Mouse (Mus musculus) liver, postnatal 0 days (tissue): ENCODE measurements around the gene Dnm2. TPM values are rescaled to one million over a fixed set of nuclear protein-coding genes. Genes with fewer than 3 reads are reported as not detected.
A peak's percentile ranks its signal among the peaks of the same experiment; 100 is the strongest.
"Not testable (repeated sequence)": the region's sequence is repeated elsewhere in the genome, so short reads cannot be mapped to it uniquely, and the experiment has no call there.

Experiments used
- ATAC-seq: fragments of 200-750 bp; cut with Nextera tagmentation; 2 replicates; pipeline ENCODE4 v1.8.0; 2017; ENCODE audit warnings: mild to moderate bottlenecking, moderate library complexity
- DNase-seq: peaks from one replicate; pipeline ENCODE4 v3.0.0-alpha.2; 2016
- H3K27ac ChIP-seq: fragments of 300-500 bp; sonication (generic); 2 replicates; pipeline ENCODE4 v1.5.1; 2014; ENCODE audit warnings: antibody characterized with exemption, moderate library complexity, mild to moderate bottlenecking, low read depth
- H3K27me3 ChIP-seq: fragments of 300-500 bp; sonication (generic); 2 replicates; pipeline ENCODE4 v1.6.1; 2014; ENCODE audit warnings: low read length, control low read depth, mixed read lengths; ENCODE audit not compliant: insufficient read depth
- H3K36me3 ChIP-seq: fragments of 300-500 bp; sonication (generic); replicated peaks from 2 replicates; pipeline ENCODE4 v1.6.1; 2014; ENCODE audit warnings: mild to moderate bottlenecking, control low read depth, low read length, moderate library complexity, mixed read lengths; ENCODE audit not compliant: insufficient read depth
- H3K4me1 ChIP-seq: fragments of 300-500 bp; sonication (generic); 2 replicates; pipeline ENCODE4 v1.6.1; 2014; ENCODE audit warnings: antibody characterized with exemption, mild to moderate bottlenecking, control low read depth; ENCODE audit not compliant: insufficient read depth
- H3K4me2 ChIP-seq: fragments of 300-500 bp; sonication (generic); 2 replicates; pipeline ENCODE4 v1.6.1; 2014; ENCODE audit warnings: low read depth, mild to moderate bottlenecking, low read length, moderate library complexity, mixed read lengths
- H3K4me3 ChIP-seq: fragments of 300-500 bp; sonication (generic); 2 replicates; pipeline ENCODE4 v1.5.1; 2014; ENCODE audit warnings: low read depth, low read length
- H3K9ac ChIP-seq: fragments of 300-500 bp; sonication (generic); replicated peaks from 2 replicates; pipeline ENCODE4 v1.6.1; 2014; ENCODE audit warnings: mild to moderate bottlenecking, moderate library complexity
- H3K9me3 ChIP-seq: fragments of 300-500 bp; sonication (generic); 2 replicates; pipeline ENCODE4 v1.6.1; 2016; ENCODE audit warnings: mild to moderate bottlenecking, control low read depth, low read length, mixed read lengths
- CTCF ChIP-seq: sonication (generic); IDR thresholded peaks from 2 replicates; pipeline ENCODE4 v1.5.1; 2016; ENCODE audit warnings: antibody characterized with exemption, low read depth
- EP300 ChIP-seq: IDR thresholded peaks from 2 replicates; pipeline ENCODE4 v1.6.1; 2016; ENCODE audit warnings: antibody characterized with exemption, low read depth, mild to moderate bottlenecking
- WGBS: fragments of 180-500 bp; shearing (Covaris S2); extraction: QIAGEN DNeasy Blood & Tissue Kit; methylation state at CpG from one replicate; pipeline ENCODE4 v1.1.7; 2014; ENCODE audit not compliant: insufficient replicate concordance; 5-methylcytosine and 5-hydroxymethylcytosine counted together
- polyA plus RNA-seq: library from polyadenylated mRNA; unstranded; fragments of >200 nt; fragmentation: Nextera tagmentation; extraction: Ambion mirVana; gene quantifications from 2 replicates; pipeline ENCODE4 v1.2.1, GENCODE M21; 2015

Gene Dnm2
- polyA plus RNA-seq, 1 experiment from 2014 or later: 35.2 TPM

DNA sequence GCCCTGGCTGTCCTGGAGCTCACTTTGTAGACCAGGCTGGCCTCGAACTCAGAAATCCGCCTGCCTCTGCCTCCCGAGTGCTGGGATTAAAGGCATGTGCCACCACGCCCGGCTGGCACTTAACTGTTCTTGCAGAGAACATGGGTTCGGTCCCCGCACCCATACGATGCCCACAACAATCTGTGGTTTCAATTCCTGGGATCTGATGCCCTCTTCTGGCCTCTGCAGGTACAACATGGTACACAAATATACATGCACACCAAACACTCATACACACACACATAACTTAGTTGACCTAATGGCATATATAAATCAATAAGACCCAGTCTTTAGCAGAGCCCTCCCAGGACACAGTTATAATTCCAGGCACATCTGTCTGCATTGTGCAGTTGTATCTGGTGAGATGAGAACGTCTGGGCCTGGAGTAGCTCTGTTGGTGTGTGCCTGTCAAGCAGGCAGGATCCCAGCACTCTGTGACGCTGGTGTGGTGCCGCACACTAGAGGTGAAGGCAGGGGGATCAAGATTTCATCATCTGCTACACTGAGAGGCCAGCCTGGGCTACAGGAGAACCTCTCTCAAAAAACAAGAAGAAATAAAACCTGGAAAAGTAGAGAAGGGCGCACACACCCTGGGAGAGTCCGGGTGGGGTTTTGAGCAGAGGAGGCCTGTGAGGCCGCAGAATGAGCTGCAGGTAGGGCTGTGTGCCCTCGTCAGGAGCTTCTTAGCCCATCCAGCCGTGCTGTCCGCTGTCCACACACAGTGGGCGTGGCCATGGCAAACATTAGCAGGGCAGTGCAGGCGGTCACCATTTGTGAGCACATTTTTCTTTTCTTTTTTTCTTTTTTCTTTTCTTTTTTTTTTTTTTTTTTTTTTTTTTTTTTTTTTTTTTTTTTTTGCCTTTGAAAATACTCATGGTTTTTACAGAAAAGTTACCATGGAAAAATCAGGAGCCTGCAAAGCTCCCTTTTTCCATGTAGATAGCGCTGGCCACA lies 44.6 kb downstream of the Dnm2 start:
- no peaks in the 10 kb centered on the region for H3K27me3 ChIP-seq
- 80% methylated on average over 19 of the region's 20 CpGs for WGBS
- DNase-seq (peak; percentile 65), ATAC-seq (peak; percentile 31; the same call in 1 of the 2 replicates)
- no peak overlapping the region for H3K4me3 ChIP-seq
- TF ChIP-seq EP300: no peak
- TF ChIP-seq CTCF: peak; percentile 80
- peaks cover 75% of the 10 kb centered on the region for H3K36me3 ChIP-seq
- H3K9me3 ChIP-seq: no peaks in the 10 kb centered on the region
- H3K4me2 ChIP-seq: no peak overlapping the region
- no peaks in the 10 kb centered on the region for H3K4me1 ChIP-seq
- H3K27ac ChIP-seq: no peak overlapping the region
- no peak overlapping the region for H3K9ac ChIP-seq

DNA sequence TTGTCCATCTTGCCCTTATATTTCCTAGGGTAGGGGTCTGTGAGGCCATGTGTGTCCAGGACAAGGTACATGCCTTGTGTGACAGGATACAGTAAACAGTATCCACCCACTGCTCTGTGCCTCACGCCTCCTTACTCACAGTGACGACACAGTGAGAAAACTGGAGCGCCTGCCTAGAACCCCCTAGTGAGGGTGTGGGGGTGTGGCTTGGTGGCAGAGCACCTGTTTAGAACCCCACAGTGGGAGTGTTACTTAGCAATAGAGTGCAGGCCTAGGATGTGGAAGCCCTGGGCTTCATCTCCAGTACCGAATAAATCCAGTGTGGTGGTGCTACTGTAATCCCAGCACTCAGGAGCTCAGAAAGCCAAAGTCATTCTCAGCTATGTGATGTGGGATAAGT lies 48.2 kb downstream of the Dnm2 start:
- Histone ChIP-seq H3K4me1 (no peaks in the 10 kb centered on the region), H3K9me3 (no peaks in the 10 kb centered on the region; the same call in 1 of the 2 replicates), H3K4me3 (no peak overlapping the region), H3K27ac (no peak overlapping the region), H3K4me2 (no peak overlapping the region), H3K9ac (no peak overlapping the region), H3K27me3 (no peaks in the 10 kb centered on the region), H3K36me3 (peaks cover 89% of the 10 kb centered on the region)
- TF ChIP-seq CTCF (no peak), EP300 (no peak)
- WGBS: 87% methylated on average over 4 of the region's 4 CpGs
- ATAC-seq: no peak
- no peak for DNase-seq

DNA sequence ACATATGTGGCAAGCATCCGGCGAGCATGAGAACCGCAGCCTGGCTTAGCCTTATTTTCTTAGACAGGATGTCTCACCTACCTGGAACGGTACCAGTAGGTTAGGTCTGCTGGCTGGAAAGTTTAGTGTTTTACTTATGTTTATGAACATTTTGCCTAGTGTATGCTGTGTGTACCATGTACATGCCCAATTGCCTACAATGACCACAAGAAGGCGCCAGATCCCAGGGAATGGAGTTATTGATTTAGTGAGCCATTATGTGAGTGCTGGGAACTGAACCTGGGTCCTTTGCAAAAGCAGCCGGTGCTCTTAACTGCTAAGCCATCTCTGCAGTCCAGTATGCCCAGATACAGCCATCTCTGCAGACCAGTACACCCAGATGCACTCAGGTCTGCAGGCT lies 53.0 kb downstream of the Dnm2 start:
- Histone ChIP-seq H3K9me3 (no peaks in the 10 kb centered on the region; the same call in 1 of the 2 replicates), H3K36me3 (peaks cover 92% of the 10 kb centered on the region), H3K4me1 (no peaks in the 10 kb centered on the region), H3K27me3 (no peaks in the 10 kb centered on the region), H3K4me2 (no peak overlapping the region), H3K9ac (no peak overlapping the region), H3K4me3 (no peak overlapping the region), H3K27ac (no peak overlapping the region)
- DNase-seq (no peak), ATAC-seq (no peak)
- 98% methylated on average over 6 of the region's 6 CpGs for WGBS
- peak; percentile 48 for TF ChIP-seq CTCF
- no peak for TF ChIP-seq EP300

DNA sequence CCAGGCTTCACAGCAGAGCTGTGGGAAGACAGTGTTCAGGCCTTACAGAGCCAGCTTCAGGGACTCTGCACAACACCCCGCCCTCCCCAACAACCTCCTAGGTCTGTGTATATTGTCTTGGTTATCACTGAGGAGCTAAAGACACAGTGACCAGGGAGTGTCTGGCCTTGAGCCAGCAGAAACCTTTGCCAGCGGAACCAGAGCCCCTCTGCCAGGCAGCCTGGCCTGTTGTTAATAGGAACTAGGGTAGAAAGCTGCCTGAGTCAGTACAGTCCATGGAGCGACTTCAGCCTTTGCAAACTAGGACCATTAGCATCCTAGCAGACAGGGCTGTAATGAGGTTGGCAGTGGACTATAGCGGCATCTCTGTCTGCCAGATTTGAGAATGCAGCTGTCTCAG lies 59.4 kb downstream of the Dnm2 start:
- Histone ChIP-seq H3K36me3 (peaks cover 76% of the 10 kb centered on the region), H3K9ac (no peak overlapping the region), H3K27ac (no peak overlapping the region), H3K4me2 (no peak overlapping the region), H3K27me3 (no peaks in the 10 kb centered on the region), H3K4me1 (no peaks in the 10 kb centered on the region), H3K9me3 (no peaks in the 10 kb centered on the region), H3K4me3 (no peak overlapping the region)
- ATAC-seq (no peak), DNase-seq (no peak)
- TF ChIP-seq CTCF (no peak), EP300 (no peak)
- 89% methylated on average over 4 of the region's 4 CpGs for WGBS

DNA sequence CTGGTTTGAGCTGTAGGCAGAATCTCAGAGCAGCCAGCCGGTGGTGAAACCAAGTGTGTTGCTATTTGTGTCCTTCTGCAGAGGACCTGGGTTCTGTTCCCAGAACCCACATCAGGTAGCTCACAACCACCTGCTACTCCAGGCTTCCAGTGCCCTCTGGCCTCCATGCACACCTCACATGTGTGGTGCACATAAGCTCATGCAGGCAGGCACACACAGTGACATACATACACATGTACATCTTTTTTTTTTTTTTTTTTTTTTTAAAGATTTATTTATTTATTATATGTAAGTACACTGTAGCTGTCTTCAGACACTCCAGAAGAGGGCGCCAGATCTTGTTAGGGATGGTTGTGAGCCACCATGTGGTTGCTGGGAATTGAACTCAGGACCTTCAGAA lies 63.5 kb downstream of the Dnm2 start:
- peaks cover 64% of the 10 kb centered on the region for H3K36me3 ChIP-seq

DNA sequence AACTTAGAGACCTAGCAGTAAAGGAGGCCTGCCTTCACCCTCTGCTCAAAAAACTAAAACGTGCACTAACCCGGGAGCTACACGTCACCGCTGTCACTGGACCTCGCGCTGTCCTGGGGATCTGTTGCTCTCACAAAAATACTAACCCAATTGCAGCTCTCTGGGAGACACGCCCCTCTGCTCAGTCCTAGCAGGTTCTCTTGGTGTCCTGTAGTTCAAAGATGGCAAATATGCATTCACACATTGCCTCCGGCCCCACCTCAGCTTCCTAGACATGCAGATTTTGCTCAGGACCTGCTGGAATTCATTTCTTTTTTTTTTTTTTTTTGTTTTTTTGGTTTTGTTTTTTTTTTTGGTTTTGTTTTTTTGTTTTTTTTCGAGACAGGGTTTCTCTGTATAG lies 66.0 kb downstream of the Dnm2 start:
- Histone ChIP-seq H3K27ac (no peak overlapping the region), H3K36me3 (peaks cover 57% of the 10 kb centered on the region), H3K4me2 (no peak overlapping the region), H3K9ac (no peak overlapping the region), H3K27me3 (no peaks in the 10 kb centered on the region), H3K4me3 (no peak overlapping the region), H3K9me3 (no peaks in the 10 kb centered on the region), H3K4me1 (no peaks in the 10 kb centered on the region)
- WGBS: 96% methylated on average over 9 of the region's 9 CpGs
- no peak for ATAC-seq
- TF ChIP-seq EP300 (no peak), CTCF (no peak)
- no peak for DNase-seq

More for the DNA sequence above, 63.5 kb downstream of the Dnm2 start:
- not testable (repeated sequence) for H3K4me2 ChIP-seq, DNase-seq, H3K9ac ChIP-seq, H3K4me1 ChIP-seq, H3K27me3 ChIP-seq, ATAC-seq, H3K27ac ChIP-seq, H3K4me3 ChIP-seq, H3K9me3 ChIP-seq
- WGBS: 100% methylated on average over 1 of the region's 2 CpGs
